Mouse (Mus musculus) liver, embryonic 11.5 days (tissue): ENCODE results near the gene Apeh. TPM values are rescaled to one million over a fixed set of nuclear protein-coding genes. Genes with fewer than 3 reads are reported as not detected.
A peak's percentile ranks its signal among the peaks of the same experiment; 100 is the strongest.

Experiments
- ATAC-seq: fragments of 200-750 bp; cut with Nextera tagmentation; replicated peaks from 2 replicates; pipeline ENCODE4 v1.8.0; 2017; ENCODE audit warnings: moderate number of reproducible peaks, mild to moderate bottlenecking, moderate TSS enrichment, moderate library complexity; ENCODE audit not compliant: low FRiP score
- DNase-seq: peaks from one replicate; pipeline ENCODE4 v3.0.0-alpha.2; 2017; ENCODE audit warnings: low spot score
- H3K27ac ChIP-seq: fragments of 300-500 bp; sonication (generic); 2 replicates; pipeline ENCODE4 v1.5.1; 2014; ENCODE audit warnings: mild to moderate bottlenecking, low read depth, low read length, control low read depth
- H3K27me3 ChIP-seq: fragments of 300-500 bp; sonication (generic); replicated peaks from 2 replicates; pipeline ENCODE4 v1.6.1; 2014; ENCODE audit warnings: low read length, mixed read lengths; ENCODE audit not compliant: control insufficient read depth, insufficient read depth
- H3K36me3 ChIP-seq: fragments of 300-500 bp; sonication (generic); 2 replicates; pipeline ENCODE4 v1.6.1; 2014; ENCODE audit warnings: mild to moderate bottlenecking, low read length, moderate library complexity, mixed read lengths; ENCODE audit not compliant: control insufficient read depth, insufficient read depth
- H3K4me1 ChIP-seq: fragments of 300-500 bp; sonication (generic); replicated peaks from 2 replicates; pipeline ENCODE4 v1.6.1; 2014; ENCODE audit warnings: low read length, mixed read lengths; ENCODE audit not compliant: control insufficient read depth, insufficient read depth
- H3K4me2 ChIP-seq: fragments of 300-500 bp; sonication (generic); 2 replicates; pipeline ENCODE4 v1.6.1; 2014; ENCODE audit warnings: mild to moderate bottlenecking, control low read depth, moderate library complexity
- H3K4me3 ChIP-seq: fragments of 300-500 bp; sonication (generic); 2 replicates; pipeline ENCODE4 v1.5.1; 2014; ENCODE audit warnings: low read depth, low read length, control low read depth
- H3K9ac ChIP-seq: fragments of 300-500 bp; sonication (generic); 2 replicates; pipeline ENCODE4 v1.6.1; 2014; ENCODE audit warnings: low read depth, low read length, control low read depth
- H3K9me3 ChIP-seq: fragments of 300-500 bp; sonication (generic); 2 replicates; pipeline ENCODE4 v1.6.1; 2016; ENCODE audit warnings: low read length, inconsistent platforms, mixed read lengths; ENCODE audit not compliant: control insufficient read depth
- WGBS: fragments of 180-500 bp; shearing (Covaris S2); extraction: QIAGEN DNeasy Blood & Tissue Kit; methylation state at CpG from one replicate; pipeline ENCODE4 v1.1.7; 2014; 5-methylcytosine and 5-hydroxymethylcytosine counted together
- polyA plus RNA-seq: library from polyadenylated mRNA; unstranded; fragments of >200 nt; fragmentation: Nextera tagmentation; extraction: Ambion mirVana; gene quantifications from 2 replicates; pipeline ENCODE4 v1.2.1, GENCODE M21; 2014

Gene Apeh
- polyA plus RNA-seq, 1 experiment from 2014 or later, result 159 TPM

GRCm38 (mm10) chr9:108054331-108055040 is 39.9 kb downstream of the Apeh start:
- WGBS, result 90% methylated on average over 22 of the region's 22 CpGs
- Histone ChIP-seq H3K27ac (no peak overlapping the region), H3K4me3 (no peak overlapping the region), H3K9ac (no peak overlapping the region), H3K9me3 (no peaks in the 10 kb centered on the region), H3K36me3 (peaks cover 46% of the 10 kb centered on the region), H3K4me1 (peaks cover 21% of the 10 kb centered on the region), H3K27me3 (no peaks in the 10 kb centered on the region), H3K4me2 (no peak overlapping the region)
- DNase-seq, result no peak
- no peak for ATAC-seq

- Histone ChIP-seq H3K9ac (no peak overlapping the region), H3K4me1 (peaks cover 21% of the 10 kb centered on the region)
Measured at GRCm38 (mm10) chr9:108053665-108054225, 40.7 kb downstream of the Apeh start.

GRCm38 (mm10) chr9:108052885-108053664 is 41.3 kb downstream of the Apeh start, which contains the start of gene Amigo3:
Gene Amigo3 (plus strand): TSS chr9:108053159.
- DNase-seq (peak; percentile 86), ATAC-seq (peak; percentile 53)
- whole genome bisulfite sequencing, result 58% methylated on average over 20 of the region's 20 CpGs
- Histone ChIP-seq H3K27me3 (no peaks in the 10 kb centered on the region), H3K27ac (peak within 1 kb of the TSS; percentile 60; the same call in 1 of the 2 replicates), H3K4me2 (peak within 1 kb of the TSS; percentile 45), H3K9ac (peak within 1 kb of the TSS; percentile 11; the same call in 1 of the 2 replicates), H3K36me3 (peaks cover 37% of the 10 kb centered on the region), H3K9me3 (no peaks in the 10 kb centered on the region), H3K4me3 (peak within 1 kb of the TSS; percentile 26), H3K4me1 (peaks cover 25% of the 10 kb centered on the region)

More at GRCm38 (mm10) chr9:108053665-108054225, 40.7 kb downstream of the Apeh start:
- Histone ChIP-seq H3K27me3 (no peaks in the 10 kb centered on the region), H3K9me3 (no peaks in the 10 kb centered on the region), H3K4me3 (no peak overlapping the region), H3K36me3 (peaks cover 43% of the 10 kb centered on the region), H3K4me2 (no peak overlapping the region; the same call in 1 of the 2 replicates), H3K27ac (no peak overlapping the region)
- DNase-seq (no peak), ATAC-seq (no peak)
- 92% methylated on average over 15 of the region's 15 CpGs for WGBS

- Histone ChIP-seq H3K9me3 (no peaks in the 10 kb centered on the region), H3K27ac (0 out of 2 replicates have a peak overlapping the region, but pooled peaks have one; percentile 60), H3K36me3 (peaks cover 33% of the 10 kb centered on the region), H3K4me2 (no peak overlapping the region), H3K27me3 (no peaks in the 10 kb centered on the region), H3K9ac (0 out of 2 replicates have a peak overlapping the region, but pooled peaks have one; percentile 11), H3K4me1 (peaks cover 32% of the 10 kb centered on the region), H3K4me3 (no peak overlapping the region)
- 67% methylated on average over 7 of the region's 7 CpGs for WGBS
- DNase-seq (no peak), ATAC-seq (no peak)
Measured at GRCm38 (mm10) chr9:108052411-108052810, 42.0 kb downstream of the Apeh start.

- WGBS, result 82% methylated on average over 4 of the region's 4 CpGs
- peaks cover 37% of the 10 kb centered on the region for H3K4me1 ChIP-seq
- no peak overlapping the region for H3K27ac ChIP-seq
- DNase-seq, result no peak
- no peaks in the 10 kb centered on the region for H3K9me3 ChIP-seq
- H3K36me3 ChIP-seq, result peaks cover 33% of the 10 kb centered on the region
- H3K4me3 ChIP-seq, result no peak overlapping the region
- no peaks in the 10 kb centered on the region for H3K27me3 ChIP-seq
- H3K9ac ChIP-seq, result no peak overlapping the region
- ATAC-seq, result no peak
- no peak overlapping the region for H3K4me2 ChIP-seq
Measured at GRCm38 (mm10) chr9:108051931-108052220, 42.5 kb downstream of the Apeh start.

GRCm38 (mm10) chr9:108051184-108051930 is 43.0 kb downstream of the Apeh start:
- Histone ChIP-seq H3K36me3 (peaks cover 29% of the 10 kb centered on the region), H3K4me1 (peaks cover 41% of the 10 kb centered on the region)

GRCm38 (mm10) chr9:108049561-108050251 is 44.7 kb downstream of the Apeh start:
- Histone ChIP-seq H3K27ac (peak overlapping the region; percentile 52), H3K4me3 (peak overlapping the region; percentile 91), H3K9me3 (no peaks in the 10 kb centered on the region), H3K27me3 (no peaks in the 10 kb centered on the region), H3K9ac (peak overlapping the region; percentile 79), H3K4me1 (peaks cover 41% of the 10 kb centered on the region), H3K36me3 (peaks cover 28% of the 10 kb centered on the region), H3K4me2 (peak overlapping the region; percentile 68)
- ATAC-seq (no peak), DNase-seq (no peak)
- 41% methylated on average over 15 of the region's 15 CpGs for WGBS

More at GRCm38 (mm10) chr9:108051184-108051930, 43.0 kb downstream of the Apeh start:
- ATAC-seq (no peak), DNase-seq (no peak)
- H3K4me3 ChIP-seq, result no peak overlapping the region
- no peak overlapping the region for H3K9ac ChIP-seq
- H3K27me3 ChIP-seq, result no peaks in the 10 kb centered on the region
- no peak overlapping the region for H3K27ac ChIP-seq
- H3K4me2 ChIP-seq, result no peak overlapping the region
- H3K9me3 ChIP-seq, result no peaks in the 10 kb centered on the region
- 90% methylated on average over 15 of the region's 15 CpGs for WGBS
